Mouse (Mus musculus): ENCODE measurements around the gene Zer1. TPM values are rescaled to one million over a fixed set of nuclear protein-coding genes. Genes with fewer than 3 reads are reported as not detected.

Zer1 gene
- total and polyA plus RNA-seq, 2 experiments from 2014 or later, result 14.7 to 93.2 TPM

DNA sequence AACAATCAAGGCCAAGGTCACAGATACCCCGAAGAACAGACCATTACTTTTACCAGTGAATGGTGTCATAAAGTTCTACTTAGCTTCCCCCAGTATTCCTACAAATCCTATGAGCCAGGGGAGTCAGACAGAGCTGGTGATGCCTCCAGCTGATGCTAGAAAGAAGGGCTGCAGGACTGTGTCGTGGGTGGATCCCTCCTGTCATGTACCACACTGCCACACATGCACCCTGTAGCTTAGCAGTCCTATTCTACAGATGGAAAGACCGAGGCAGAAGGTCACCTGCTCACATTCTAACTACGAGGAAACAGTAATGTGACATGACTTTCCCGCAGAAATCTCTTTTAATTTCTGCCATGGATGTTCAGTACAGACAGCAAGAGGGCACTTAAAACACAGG is 1.6 kb downstream of the Zer1 start:
- H3K4me3 ChIP-seq (ENCODE audit: low read depth, low read length), result no peak overlapping the region
- no peaks in the 10 kb centered on the region for H3K27me3 ChIP-seq (ENCODE audit: insufficient read depth, low read length)
- 0 out of 2 replicates have a peak, but pooled peaks cover 5% of the 10 kb centered on the region for H3K36me3 ChIP-seq (ENCODE audit: insufficient read depth, low read length)
- WGBS, result 84% methylated on average over 5 of the region's 5 CpGs
- no peak overlapping the region for H3K27ac ChIP-seq (ENCODE audit: low read depth, low read length)
- H3K9me3 ChIP-seq (ENCODE audit: low read length), result no peaks in the 10 kb centered on the region
- H3K4me2 ChIP-seq (ENCODE audit: low read depth, low read length, poor library complexity, severe bottlenecking), result peak overlapping the region; percentile 75
- H3K4me1 ChIP-seq (ENCODE audit: insufficient read depth, low read length), result peaks cover 6% of the 10 kb centered on the region
- no peak for DNase-seq (ENCODE audit: low spot score)
- H3K9ac ChIP-seq (replicated peaks; ENCODE audit: low read length, poor library complexity, severe bottlenecking), result no peak overlapping the region
- no peak for TF ChIP-seq CTCF (IDR thresholded peaks at IDR 0.05)
- no peak for ATAC-seq (ENCODE audit: low FRiP score)

DNA sequence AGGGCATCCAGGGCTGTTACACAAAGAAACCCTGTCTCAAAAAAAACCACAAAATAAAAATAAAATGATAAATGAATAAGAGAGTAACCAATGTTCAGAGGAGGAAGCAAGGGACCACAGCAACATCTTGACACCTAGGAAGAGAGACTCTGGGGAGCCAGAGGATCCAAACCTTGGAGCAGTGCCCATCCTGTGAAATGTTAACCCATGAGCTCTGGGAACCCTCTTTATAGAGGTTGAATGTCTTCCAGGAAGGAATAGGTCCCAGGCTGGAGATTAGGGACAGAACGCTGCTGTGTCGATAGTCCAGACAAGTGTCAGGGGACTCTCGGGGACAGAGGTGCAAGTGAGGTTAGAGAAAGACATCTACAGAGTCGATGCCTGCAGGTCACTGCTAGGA is 4.1 kb downstream of the Zer1 start:
- Histone ChIP-seq H3K4me3 (ENCODE audit: low read depth, low read length) (no peak overlapping the region), H3K4me1 (ENCODE audit: insufficient read depth, low read length) (peaks cover 6% of the 10 kb centered on the region), H3K9me3 (ENCODE audit: low read length) (no peaks in the 10 kb centered on the region), H3K9ac (replicated peaks; ENCODE audit: low read length, poor library complexity, severe bottlenecking) (no peak overlapping the region), H3K4me2 (ENCODE audit: low read depth, low read length, poor library complexity, severe bottlenecking) (no peak overlapping the region), H3K27ac (ENCODE audit: low read depth, low read length) (no peak overlapping the region), H3K36me3 (ENCODE audit: insufficient read depth, low read length) (peaks cover 8% of the 10 kb centered on the region; the same call in 1 of the 2 replicates), H3K27me3 (ENCODE audit: insufficient read depth, low read length) (no peaks in the 10 kb centered on the region)
- no peak for DNase-seq (ENCODE audit: low spot score)
- no peak for TF ChIP-seq CTCF (IDR thresholded peaks at IDR 0.05)
- ATAC-seq (ENCODE audit: low FRiP score), result no peak
- WGBS, result 77% methylated on average over 4 of the region's 4 CpGs

DNA sequence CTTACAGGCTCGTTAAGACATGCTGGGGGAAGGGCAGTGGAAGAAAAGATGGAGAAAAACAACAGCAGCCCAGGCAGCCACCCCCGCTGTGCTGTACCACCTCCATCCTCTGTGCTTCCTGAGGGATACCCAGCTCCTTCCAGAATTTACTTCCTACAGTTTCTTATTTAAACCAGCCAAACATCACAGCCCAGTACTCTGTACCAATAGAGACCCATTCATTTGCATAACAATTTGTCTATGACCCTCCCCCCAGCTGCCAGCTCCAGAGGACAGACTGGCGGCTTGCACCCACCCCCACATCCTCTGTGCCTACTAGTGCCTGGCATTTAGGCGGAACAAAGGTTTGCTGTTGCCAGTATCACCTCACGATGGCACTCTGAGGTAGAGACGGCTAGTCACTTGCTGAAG is 4.7 kb downstream of the Zer1 start:
- no peak for TF ChIP-seq CTCF (IDR thresholded peaks at IDR 0.05)
- Histone ChIP-seq H3K9ac (replicated peaks; ENCODE audit: low read length, poor library complexity, severe bottlenecking) (no peak overlapping the region), H3K27ac (ENCODE audit: low read depth, low read length) (no peak overlapping the region), H3K9me3 (ENCODE audit: low read length) (no peaks in the 10 kb centered on the region), H3K36me3 (ENCODE audit: insufficient read depth, low read length) (peaks cover 12% of the 10 kb centered on the region; the same call in 1 of the 2 replicates), H3K4me1 (ENCODE audit: insufficient read depth, low read length) (peaks cover 6% of the 10 kb centered on the region), H3K4me3 (ENCODE audit: low read depth, low read length) (no peak overlapping the region), H3K4me2 (ENCODE audit: low read depth, low read length, poor library complexity, severe bottlenecking) (no peak overlapping the region), H3K27me3 (ENCODE audit: insufficient read depth, low read length) (no peaks in the 10 kb centered on the region)
- DNase-seq (ENCODE audit: low spot score) (peak; percentile 51), ATAC-seq (ENCODE audit: low FRiP score) (no peak)
- WGBS, result 9% methylated on average over 6 of the region's 6 CpGs

DNA sequence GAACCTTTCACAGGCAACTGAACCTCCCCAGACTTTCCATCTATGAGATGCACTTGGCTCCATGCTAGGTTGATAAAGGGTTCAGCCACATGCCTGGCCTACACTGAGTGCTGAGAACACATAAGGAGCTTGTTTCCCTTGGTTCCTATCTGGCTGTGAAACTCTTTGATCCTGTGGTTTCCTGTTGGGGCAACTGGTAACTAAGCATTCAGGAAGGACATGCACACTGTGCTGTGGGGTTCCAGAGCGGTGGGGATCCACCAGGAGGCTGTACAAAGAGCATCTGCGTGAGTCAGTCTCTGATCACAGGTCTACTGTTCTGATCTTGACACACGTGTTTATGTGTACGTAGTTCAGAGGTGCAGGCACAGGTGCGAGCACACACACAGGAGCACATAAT is 11.8 kb downstream of the Zer1 start:
- no peaks in the 10 kb centered on the region for H3K9me3 ChIP-seq (ENCODE audit: low read length)
- peaks cover 58% of the 10 kb centered on the region for H3K36me3 ChIP-seq (ENCODE audit: insufficient read depth, low read length)
- no peak for DNase-seq (ENCODE audit: low spot score)
- H3K4me1 ChIP-seq (ENCODE audit: insufficient read depth, low read length), result no peaks in the 10 kb centered on the region
- no peak for TF ChIP-seq CTCF (IDR thresholded peaks at IDR 0.05)
- no peak overlapping the region for H3K9ac ChIP-seq (replicated peaks; ENCODE audit: low read length, poor library complexity, severe bottlenecking)
- H3K27ac ChIP-seq (ENCODE audit: low read depth, low read length), result no peak overlapping the region
- no peaks in the 10 kb centered on the region for H3K27me3 ChIP-seq (ENCODE audit: insufficient read depth, low read length)
- H3K4me2 ChIP-seq (ENCODE audit: low read depth, low read length, poor library complexity, severe bottlenecking), result no peak overlapping the region
- 85% methylated on average over 5 of the region's 5 CpGs for WGBS
- no peak overlapping the region for H3K4me3 ChIP-seq (ENCODE audit: low read depth, low read length)
- ATAC-seq (ENCODE audit: low FRiP score), result no peak

DNA sequence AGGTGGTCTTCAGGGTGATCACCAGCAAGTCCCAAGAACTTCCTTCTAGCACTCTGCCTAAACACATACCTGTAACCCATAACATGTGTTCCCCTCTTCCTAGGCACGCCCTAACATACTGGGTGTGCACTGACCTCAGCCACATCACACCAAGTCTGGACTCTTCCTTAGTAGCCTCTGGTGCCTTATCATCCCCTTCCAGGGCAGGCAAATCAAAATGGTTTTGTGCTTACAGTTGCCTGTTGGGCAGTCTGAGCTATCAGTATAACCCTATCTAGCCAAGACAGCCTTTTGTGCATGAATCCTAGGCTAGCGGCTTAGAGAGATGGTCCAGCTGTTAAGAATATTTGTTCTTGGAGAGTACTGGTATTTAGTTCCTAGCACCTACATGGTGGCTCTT is 12.9 kb downstream of the Zer1 start:
- WGBS, result 96% methylated on average over 2 of the region's 2 CpGs
- ATAC-seq (ENCODE audit: low FRiP score) (no peak), DNase-seq (ENCODE audit: low spot score) (no peak)
- Histone ChIP-seq H3K9me3 (ENCODE audit: low read length) (no peaks in the 10 kb centered on the region), H3K4me3 (ENCODE audit: low read depth, low read length) (no peak overlapping the region), H3K9ac (replicated peaks; ENCODE audit: low read length, poor library complexity, severe bottlenecking) (no peak overlapping the region), H3K4me1 (ENCODE audit: insufficient read depth, low read length) (no peaks in the 10 kb centered on the region), H3K4me2 (ENCODE audit: low read depth, low read length, poor library complexity, severe bottlenecking) (no peak overlapping the region), H3K27ac (ENCODE audit: low read depth, low read length) (no peak overlapping the region), H3K27me3 (ENCODE audit: insufficient read depth, low read length) (no peaks in the 10 kb centered on the region), H3K36me3 (ENCODE audit: insufficient read depth, low read length) (peaks cover 68% of the 10 kb centered on the region)
- TF ChIP-seq CTCF (IDR thresholded peaks at IDR 0.05), result no peak

DNA sequence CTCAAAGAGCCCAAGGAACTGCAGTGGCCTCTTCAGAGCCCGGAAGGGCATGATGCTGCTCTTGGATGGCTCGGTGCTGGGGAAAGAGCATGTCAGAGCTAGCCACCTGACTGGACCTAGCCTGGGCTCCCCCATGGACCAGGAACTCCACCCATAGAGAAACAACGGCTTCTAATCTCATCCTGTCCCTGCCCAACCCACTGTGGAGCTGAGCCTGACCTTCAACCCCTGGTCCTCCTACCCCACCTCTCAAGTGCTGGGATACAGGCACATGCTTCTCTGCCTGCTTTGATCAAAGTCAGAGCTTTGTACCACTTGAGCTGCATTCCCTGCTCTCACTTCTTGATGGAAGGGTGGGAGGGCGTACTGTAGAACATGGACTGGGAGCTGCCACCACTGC is 16.1 kb downstream of the Zer1 start:
- H3K4me3 ChIP-seq (ENCODE audit: low read depth, low read length), result no peak overlapping the region
- no peaks in the 10 kb centered on the region for H3K4me1 ChIP-seq (ENCODE audit: insufficient read depth, low read length)
- 96% methylated on average over 4 of the region's 4 CpGs for WGBS
- TF ChIP-seq CTCF (IDR thresholded peaks at IDR 0.05), result no peak
- DNase-seq (ENCODE audit: low spot score), result no peak
- no peak overlapping the region for H3K9ac ChIP-seq (replicated peaks; ENCODE audit: low read length, poor library complexity, severe bottlenecking)
- H3K27me3 ChIP-seq (ENCODE audit: insufficient read depth, low read length), result no peaks in the 10 kb centered on the region
- no peak overlapping the region for H3K27ac ChIP-seq (ENCODE audit: low read depth, low read length)
- H3K9me3 ChIP-seq (ENCODE audit: low read length), result no peaks in the 10 kb centered on the region
- no peak overlapping the region for H3K4me2 ChIP-seq (ENCODE audit: low read depth, low read length, poor library complexity, severe bottlenecking)
- no peak for ATAC-seq (ENCODE audit: low FRiP score)
- peaks cover 81% of the 10 kb centered on the region for H3K36me3 ChIP-seq (ENCODE audit: insufficient read depth, low read length)

All from midbrain, postnatal 0 days (tissue).